Mouse (Mus musculus) kidney, postnatal 0 days (tissue): ENCODE measurements around the gene Tmem151b. TPM values are rescaled to one million over a fixed set of nuclear protein-coding genes. Genes with fewer than 3 reads are reported as not detected.

Experiments used
- ATAC-seq: fragments of 200-750 bp; cut with Nextera tagmentation; replicated peaks from 2 replicates; pipeline ENCODE4 v1.8.0; 2017; ENCODE audit warnings: low read depth, moderate number of reproducible peaks, moderate TSS enrichment, moderate library complexity; ENCODE audit not compliant: low FRiP score
- DNase-seq: peaks from one replicate; pipeline ENCODE4 v3.0.0-alpha.2; 2016; ENCODE audit warnings: low spot score
- H3K27ac ChIP-seq: fragments of 300-500 bp; sonication (generic); 2 replicates; pipeline ENCODE4 v1.5.1; 2014; ENCODE audit warnings: mild to moderate bottlenecking
- H3K27me3 ChIP-seq: fragments of 300-500 bp; sonication (generic); 2 replicates; pipeline ENCODE4 v1.6.1; 2014; ENCODE audit warnings: low read length, mixed read lengths; ENCODE audit not compliant: insufficient read depth
- H3K36me3 ChIP-seq: fragments of 300-500 bp; sonication (generic); 2 replicates; pipeline ENCODE4 v1.6.1; 2014; ENCODE audit warnings: low read length, mixed read lengths; ENCODE audit not compliant: insufficient read depth
- H3K4me1 ChIP-seq: fragments of 300-500 bp; sonication (generic); replicated peaks from 2 replicates; pipeline ENCODE4 v1.6.1; 2014; ENCODE audit warnings: antibody characterized with exemption, low read length, mixed read lengths; ENCODE audit not compliant: insufficient read depth
- H3K4me2 ChIP-seq: fragments of 300-500 bp; sonication (generic); 2 replicates; pipeline ENCODE4 v1.6.1; 2014; ENCODE audit warnings: mild to moderate bottlenecking, low read length, moderate library complexity, mixed read lengths
- H3K4me3 ChIP-seq: fragments of 300-500 bp; sonication (generic); replicated peaks from 2 replicates; pipeline ENCODE4 v1.5.1; 2014; ENCODE audit warnings: low read depth, low read length
- H3K9ac ChIP-seq: fragments of 300-500 bp; sonication (generic); 2 replicates; pipeline ENCODE4 v1.6.1; 2014; ENCODE audit warnings: low read depth, low read length
- H3K9me3 ChIP-seq: fragments of 300-500 bp; sonication (generic); replicated peaks from 2 replicates; pipeline ENCODE4 v1.6.1; 2016; ENCODE audit warnings: low read length, inconsistent platforms, mixed read lengths
- CTCF ChIP-seq: IDR thresholded peaks from 2 replicates; pipeline ENCODE4 v1.5.1; 2016; ENCODE audit warnings: antibody characterized with exemption, low read depth, mild to moderate bottlenecking, moderate library complexity
- WGBS: fragments of 180-500 bp; shearing (Covaris S2); extraction: QIAGEN DNeasy Blood & Tissue Kit; methylation state at CpG from one replicate; pipeline ENCODE4 v1.1.7; 2014; 5-methylcytosine and 5-hydroxymethylcytosine counted together
- polyA plus RNA-seq: library from polyadenylated mRNA; unstranded; fragments of >200 nt; fragmentation: Nextera tagmentation; extraction: Ambion mirVana; gene quantifications from 2 replicates; pipeline ENCODE4 v1.2.1, GENCODE M21; 2015

Tmem151b gene
- polyA plus RNA-seq, 1 experiment from 2014 or later, result 1.5 TPM

GRCm38 (mm10) chr17:45536264-45536663 is 13.2 kb downstream of the Tmem151b start:
- H3K27me3 ChIP-seq, result 0 out of 2 replicates have a peak, but pooled peaks cover 9% of the 10 kb centered on the region
- WGBS, result 12% methylated on average over 5 of the region's 5 CpGs

GRCm38 (mm10) chr17:45532896-45533295 is 16.6 kb downstream of the Tmem151b start:
- no peaks in the 10 kb centered on the region for H3K9me3 ChIP-seq
- H3K4me1 ChIP-seq, result no peaks in the 10 kb centered on the region
- peaks cover 4% of the 10 kb centered on the region; the same call in 1 of the 2 replicates for H3K27me3 ChIP-seq
- DNase-seq (no peak), ATAC-seq (no peak)
- H3K4me2 ChIP-seq, result no peak overlapping the region
- WGBS, result 48% methylated on average over 15 of the region's 15 CpGs
- no peaks in the 10 kb centered on the region for H3K36me3 ChIP-seq
- no peak for TF ChIP-seq CTCF
- no peak overlapping the region for H3K27ac ChIP-seq
- no peak overlapping the region for H3K9ac ChIP-seq
- no peak overlapping the region for H3K4me3 ChIP-seq

More at GRCm38 (mm10) chr17:45536264-45536663, 13.2 kb downstream of the Tmem151b start:
- TF ChIP-seq CTCF, result no peak
- no peak overlapping the region for H3K27ac ChIP-seq
- H3K36me3 ChIP-seq, result no peaks in the 10 kb centered on the region
- no peak for ATAC-seq
- H3K9me3 ChIP-seq, result no peaks in the 10 kb centered on the region
- H3K9ac ChIP-seq, result no peak overlapping the region
- peak; percentile 50 for DNase-seq
- H3K4me2 ChIP-seq, result no peak overlapping the region
- H3K4me1 ChIP-seq, result no peaks in the 10 kb centered on the region
- H3K4me3 ChIP-seq, result no peak overlapping the region

- ATAC-seq, result no peak
- 48% methylated on average over 13 of the region's 13 CpGs for WGBS
- DNase-seq, result no peak
- H3K4me2 ChIP-seq, result no peak overlapping the region
- no peaks in the 10 kb centered on the region for H3K9me3 ChIP-seq
- no peak overlapping the region for H3K27ac ChIP-seq
- no peak for TF ChIP-seq CTCF
- no peak overlapping the region for H3K4me3 ChIP-seq
- H3K9ac ChIP-seq, result no peak overlapping the region
- no peaks in the 10 kb centered on the region for H3K36me3 ChIP-seq
- no peaks in the 10 kb centered on the region for H3K4me1 ChIP-seq
- peaks cover 4% of the 10 kb centered on the region; the same call in 1 of the 2 replicates for H3K27me3 ChIP-seq
Measured at GRCm38 (mm10) chr17:45530346-45530782, 19.1 kb downstream of the Tmem151b start.

GRCm38 (mm10) chr17:45526571-45526970 is 22.9 kb downstream of the Tmem151b start:
- peaks cover 6% of the 10 kb centered on the region; the same call in 1 of the 2 replicates for H3K27me3 ChIP-seq
- no peak for TF ChIP-seq CTCF
- DNase-seq, result no peak
- no peak overlapping the region for H3K4me3 ChIP-seq
- 23% methylated on average over 5 of the region's 5 CpGs for WGBS
- 0 out of 2 replicates have a peak, but pooled peaks cover 6% of the 10 kb centered on the region for H3K4me1 ChIP-seq
- H3K4me2 ChIP-seq, result no peak overlapping the region
- H3K9me3 ChIP-seq, result no peaks in the 10 kb centered on the region
- no peak for ATAC-seq
- H3K27ac ChIP-seq, result no peak overlapping the region
- H3K9ac ChIP-seq, result no peak overlapping the region
- no peaks in the 10 kb centered on the region for H3K36me3 ChIP-seq

DNA sequence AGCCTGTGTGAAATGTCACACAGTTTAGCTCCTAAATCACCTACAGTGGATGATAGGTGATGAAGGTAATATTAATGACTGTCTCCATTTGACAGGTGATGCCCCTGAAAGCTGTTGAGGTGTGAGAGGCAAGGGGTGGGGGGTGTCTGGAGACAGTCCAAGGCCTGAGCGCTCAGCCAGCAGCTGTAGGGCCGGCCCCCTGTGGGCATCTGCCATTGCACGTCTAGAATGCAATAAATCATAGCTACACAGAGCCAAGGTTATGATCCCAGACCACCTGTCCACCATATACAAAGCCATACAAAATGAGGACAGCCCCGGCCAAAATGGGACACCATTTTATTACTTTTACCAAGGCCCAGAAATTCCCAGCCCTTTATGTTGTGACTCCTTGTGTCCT is 24.5 kb downstream of the Tmem151b start:
- DNase-seq (no peak), ATAC-seq (no peak)
- no peak overlapping the region for H3K4me2 ChIP-seq
- no peak for TF ChIP-seq CTCF
- H3K36me3 ChIP-seq, result no peaks in the 10 kb centered on the region
- H3K9me3 ChIP-seq, result no peaks in the 10 kb centered on the region
- H3K4me1 ChIP-seq, result 0 out of 2 replicates have a peak, but pooled peaks cover 6% of the 10 kb centered on the region
- no peak overlapping the region for H3K27ac ChIP-seq
- no peak overlapping the region for H3K9ac ChIP-seq
- no peak overlapping the region for H3K4me3 ChIP-seq
- 48% methylated on average over 4 of the region's 4 CpGs for WGBS
- peaks cover 6% of the 10 kb centered on the region; the same call in 1 of the 2 replicates for H3K27me3 ChIP-seq

GRCm38 (mm10) chr17:45523263-45523662 is 26.2 kb downstream of the Tmem151b start, which contains the start of gene Tcte1:
Gene Tcte1 (plus strand): TSS chr17:45523434.
- H3K9me3 ChIP-seq, result no peaks in the 10 kb centered on the region
- 0 out of 2 replicates have a peak, but pooled peaks cover 6% of the 10 kb centered on the region for H3K4me1 ChIP-seq
- H3K4me2 ChIP-seq, result peak within 1 kb of the TSS; percentile 63
- ATAC-seq (peak; percentile 50; the same call in 1 of the 2 replicates), DNase-seq (peak; percentile 70)
- under 1% methylated on average over 21 of the region's 21 CpGs for WGBS
- H3K27me3 ChIP-seq, result peaks cover 6% of the 10 kb centered on the region; the same call in 1 of the 2 replicates
- H3K4me3 ChIP-seq, result peak within 1 kb of the TSS; percentile 23
- peaks cover 11% of the 10 kb centered on the region; the same call in 1 of the 2 replicates for H3K36me3 ChIP-seq
- H3K27ac ChIP-seq, result no peak within 1 kb of the TSS
- TF ChIP-seq CTCF, result 0 out of 2 replicates have a peak, but pooled peaks have one; percentile 7
- peak within 1 kb of the TSS; percentile 42; the same call in 1 of the 2 replicates for H3K9ac ChIP-seq

- H3K9ac ChIP-seq, result no peak overlapping the region
Measured at GRCm38 (mm10) chr17:45520136-45520535, 29.3 kb downstream of the Tmem151b start.

More at GRCm38 (mm10) chr17:45520136-45520535, 29.3 kb downstream of the Tmem151b start:
- DNase-seq, result no peak
- H3K4me1 ChIP-seq, result 0 out of 2 replicates have a peak, but pooled peaks cover 6% of the 10 kb centered on the region
- TF ChIP-seq CTCF, result no peak
- H3K4me3 ChIP-seq, result no peak overlapping the region
- H3K36me3 ChIP-seq, result peaks cover 14% of the 10 kb centered on the region; the same call in 1 of the 2 replicates
- no peak for ATAC-seq
- no peaks in the 10 kb centered on the region for H3K9me3 ChIP-seq
- H3K27me3 ChIP-seq, result peaks cover 6% of the 10 kb centered on the region; the same call in 1 of the 2 replicates
- H3K27ac ChIP-seq, result no peak overlapping the region
- no peak overlapping the region for H3K4me2 ChIP-seq
- WGBS, result 72% methylated on average over 11 of the region's 11 CpGs
